Mouse (Mus musculus): ENCODE results near the gene Kcnj12.
A peak's percentile ranks its signal among the peaks of the same experiment; 100 is the strongest.

Kcnj12 gene

GRCm38 (mm10) chr11:61060634-61061033, 38.3 kb downstream of the Kcnj12 start:
- no peak for DNase-seq

- no peak for DNase-seq
Observed at GRCm38 (mm10) chr11:61062548-61063461, 40.4 kb downstream of the Kcnj12 start.

GRCm38 (mm10) chr11:61063503-61063902, 41.1 kb downstream of the Kcnj12 start:
- DNase-seq, result no peak

- no peak for DNase-seq
Observed at GRCm38 (mm10) chr11:61065620-61066019, 43.3 kb downstream of the Kcnj12 start.

GRCm38 (mm10) chr11:61067133-61067835, 44.9 kb downstream of the Kcnj12 start:
- DNase-seq, result no peak

GRCm38 (mm10) chr11:61068866-61069265, 46.5 kb downstream of the Kcnj12 start:
- DNase-seq, result no peak

- DNase-seq, result no peak
Observed at GRCm38 (mm10) chr11:61069645-61070044, 47.3 kb downstream of the Kcnj12 start.

- no peak for DNase-seq
Observed at GRCm38 (mm10) chr11:61074646-61075317, 52.4 kb downstream of the Kcnj12 start.

- DNase-seq, result no peak
Observed at GRCm38 (mm10) chr11:61075361-61076326, 53.3 kb downstream of the Kcnj12 start.

- no peak for DNase-seq
Observed at GRCm38 (mm10) chr11:61081624-61082023, 59.3 kb downstream of the Kcnj12 start.

GRCm38 (mm10) chr11:61090195-61090594, 67.8 kb downstream of the Kcnj12 start:
- no peak for DNase-seq

- no peak for DNase-seq
Observed at GRCm38 (mm10) chr11:61091192-61091591, 68.8 kb downstream of the Kcnj12 start.

GRCm38 (mm10) chr11:61091642-61092262, 69.4 kb downstream of the Kcnj12 start:
- DNase-seq, result peak; percentile 85

- DNase-seq, result no peak
Observed at GRCm38 (mm10) chr11:61098046-61098445, 75.7 kb downstream of the Kcnj12 start.

GRCm38 (mm10) chr11:61102397-61103339, 80.3 kb downstream of the Kcnj12 start:
- no peak for DNase-seq

GRCm38 (mm10) chr11:61104241-61104901, 82.0 kb downstream of the Kcnj12 start:
- DNase-seq, result peak; percentile 92

- DNase-seq, result no peak
Observed at GRCm38 (mm10) chr11:61108911-61109361, 86.6 kb downstream of the Kcnj12 start.

- no peak for DNase-seq
Observed at GRCm38 (mm10) chr11:61109707-61110106, 87.3 kb downstream of the Kcnj12 start.

- no peak for DNase-seq
Observed at GRCm38 (mm10) chr11:61110113-61110512, 87.7 kb downstream of the Kcnj12 start.

- DNase-seq, result no peak
Observed at GRCm38 (mm10) chr11:61110928-61111327, 88.6 kb downstream of the Kcnj12 start.

All from right cerebral cortex, postnatal 4 days (tissue).